Mouse (Mus musculus): ENCODE measurements around the gene Gm10521.
"Not testable (repeated sequence)": the region's sequence is repeated elsewhere in the genome, so short reads cannot be mapped to it uniquely, and the experiment has no call there.

GRCm38 (mm10) chr1:171895364-171895763, at the start of gene Gm10521:
- TF ChIP-seq CTCF (conservative IDR thresholded peaks at IDR 0.05; ENCODE audit: low read length); NANOG (IDR thresholded peaks at IDR 0.05; ENCODE audit: borderline replicate concordance, low read length): not testable (repeated sequence)
